Mouse (Mus musculus) c-Kit-positive CD71-negative TER-119-negative erythroid progenitor cells, embryonic 14.5 days (primary cell): Measurements from ENCODE around the gene Klrd1.
"Not testable (repeated sequence)": the region's sequence is repeated elsewhere in the genome, so short reads cannot be mapped to it uniquely, and the experiment has no call there.

Experiments used
- DNase-seq: peaks from one replicate; pipeline ENCODE4 v3.0.0-alpha.2; 2013; ENCODE audit warnings: low read depth

Klrd1 gene

DNA sequence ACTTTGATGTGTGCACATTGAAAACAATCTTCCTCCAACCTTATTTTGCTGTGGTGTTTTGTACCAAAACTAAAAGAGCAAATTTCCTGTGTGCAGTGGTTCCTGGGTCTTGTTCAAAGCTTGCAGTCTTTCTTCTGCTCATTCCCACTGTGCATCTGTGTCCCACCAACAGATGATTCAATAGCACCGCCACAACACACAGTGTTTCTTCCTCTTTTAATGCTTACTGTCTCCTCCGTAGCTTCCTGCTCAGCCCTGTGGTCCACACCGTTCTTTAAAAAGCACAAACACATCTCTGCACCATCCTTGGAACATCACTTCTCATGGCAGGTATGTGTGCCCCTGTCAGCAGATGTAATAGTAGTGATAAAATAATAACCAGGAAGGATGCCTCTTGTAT lies at the start of gene Klrd1:
Gene Klrd1, plus strand, starts transcription at position 275 of the 400 bp plus-strand sequence.
- no peak for DNase-seq

DNA sequence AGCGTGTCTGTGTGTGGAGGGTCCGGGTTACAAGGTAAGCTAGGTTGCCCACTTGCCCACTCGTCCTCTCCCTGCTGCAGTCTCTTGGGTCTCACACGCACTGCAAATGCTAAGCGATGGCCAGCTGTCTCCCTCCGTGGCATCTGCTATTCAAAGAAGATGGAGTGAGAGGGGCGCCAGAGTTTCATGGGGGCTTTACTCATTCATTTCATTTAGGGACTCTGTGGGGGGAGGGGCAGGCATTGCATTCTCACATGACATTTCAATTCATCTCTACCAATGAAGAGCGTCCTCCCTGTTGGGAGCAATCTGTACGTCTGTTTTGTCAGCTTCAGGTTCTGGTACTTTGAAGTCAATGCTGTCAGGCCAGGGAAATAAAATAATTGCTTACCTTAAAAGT lies 49.7 kb upstream of the Klrd1 start:
- no peak for DNase-seq

DNA sequence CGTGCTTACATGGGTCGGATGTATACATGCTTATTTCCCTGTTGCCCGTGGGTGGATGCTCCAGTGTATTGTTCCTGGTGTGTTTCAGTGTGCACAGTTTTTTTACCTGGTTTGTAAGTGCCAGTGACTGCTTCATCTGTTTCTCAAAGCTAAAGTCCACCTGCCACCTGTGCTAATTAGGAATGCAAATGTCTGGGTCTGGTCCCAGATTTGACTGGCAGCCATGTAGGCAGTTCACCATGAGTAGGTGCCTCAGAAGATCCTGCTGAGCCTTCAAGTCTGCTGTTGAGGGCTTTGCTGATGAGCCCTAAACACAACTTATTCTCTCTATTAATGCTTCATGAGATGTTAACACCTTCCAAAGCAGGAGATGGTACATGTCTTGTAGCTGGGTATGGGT lies 49.0 kb upstream of the Klrd1 start:
- DNase-seq: no peak

DNA sequence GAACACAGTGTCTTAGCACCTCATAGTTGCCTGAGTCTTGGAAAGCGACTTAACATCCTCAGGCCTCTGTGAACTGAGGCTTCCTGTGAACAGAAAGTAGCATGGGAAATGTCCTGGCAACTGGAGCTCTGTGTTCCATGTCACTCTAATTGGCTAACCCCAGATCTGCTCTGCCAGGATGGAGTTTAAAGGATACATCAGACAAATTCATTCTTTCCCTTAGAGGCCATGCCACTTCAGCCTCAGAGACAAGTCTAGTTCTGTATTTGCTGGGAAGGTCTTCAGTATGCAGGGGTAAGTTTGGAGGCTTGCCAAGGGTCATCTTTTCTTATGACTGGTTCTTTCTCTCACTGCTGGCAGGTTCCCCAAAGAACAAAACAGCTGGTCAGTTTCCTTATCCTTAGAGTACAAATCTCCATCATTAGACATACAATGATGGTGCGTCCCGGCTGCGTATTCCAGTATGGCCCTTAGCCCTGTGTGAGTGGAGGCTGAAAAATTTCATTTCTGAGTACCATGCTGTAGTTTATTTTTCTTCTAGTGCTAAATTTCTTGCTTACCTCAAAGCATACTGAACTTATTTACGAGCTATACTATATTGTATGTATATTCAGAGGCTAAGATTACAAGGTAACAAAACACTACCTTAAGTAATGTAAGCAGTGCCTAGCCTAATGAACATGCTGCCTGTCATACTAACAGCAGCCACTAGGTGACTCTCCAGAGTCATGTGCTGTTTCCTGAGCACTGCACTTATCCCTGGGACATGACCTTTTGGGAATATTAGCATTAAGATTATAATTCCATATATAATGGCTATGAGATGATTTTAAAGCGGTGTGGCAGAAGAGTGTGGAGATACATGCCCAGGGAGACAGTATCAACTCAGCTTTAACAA lies 47.6 kb upstream of the Klrd1 start:
- no peak for DNase-seq

DNA sequence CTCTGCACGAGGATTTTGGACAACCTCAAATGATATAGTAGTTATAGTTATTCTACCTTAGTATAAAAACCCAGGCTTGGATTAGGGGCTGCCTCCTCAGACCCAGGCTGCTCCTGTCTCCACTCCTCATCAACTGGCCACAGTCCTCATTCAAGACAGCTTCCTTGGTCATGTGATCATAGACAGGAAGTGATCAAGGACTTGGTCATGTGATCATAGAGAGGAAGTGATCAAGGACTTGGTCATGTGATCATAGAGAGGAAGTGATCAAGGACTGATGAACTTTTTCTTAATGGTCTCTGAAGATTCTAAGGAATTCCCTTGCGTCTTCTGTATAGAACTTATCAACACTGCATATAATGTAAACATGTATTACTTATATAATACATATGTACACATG lies 44.3 kb upstream of the Klrd1 start:
- no peak for DNase-seq

DNA sequence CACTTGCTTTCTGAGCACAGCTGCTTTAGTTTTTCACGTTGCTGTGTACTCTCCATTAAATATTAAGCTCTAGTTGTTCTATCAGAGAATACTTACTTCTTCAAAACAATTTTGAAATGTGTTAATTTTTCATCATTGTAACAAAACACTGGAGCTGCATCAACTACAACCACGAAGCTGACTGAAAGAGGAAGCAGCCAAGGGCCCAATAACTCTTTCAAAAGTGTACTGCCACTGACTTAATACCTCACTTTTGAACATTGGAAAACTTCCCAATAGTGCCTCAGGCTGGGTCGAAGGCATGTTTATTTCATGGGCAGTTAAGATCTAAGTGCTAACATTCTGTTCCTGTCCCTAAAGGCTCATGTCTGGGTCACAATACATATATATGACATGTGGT lies 43.6 kb upstream of the Klrd1 start:
- DNase-seq: no peak

DNA sequence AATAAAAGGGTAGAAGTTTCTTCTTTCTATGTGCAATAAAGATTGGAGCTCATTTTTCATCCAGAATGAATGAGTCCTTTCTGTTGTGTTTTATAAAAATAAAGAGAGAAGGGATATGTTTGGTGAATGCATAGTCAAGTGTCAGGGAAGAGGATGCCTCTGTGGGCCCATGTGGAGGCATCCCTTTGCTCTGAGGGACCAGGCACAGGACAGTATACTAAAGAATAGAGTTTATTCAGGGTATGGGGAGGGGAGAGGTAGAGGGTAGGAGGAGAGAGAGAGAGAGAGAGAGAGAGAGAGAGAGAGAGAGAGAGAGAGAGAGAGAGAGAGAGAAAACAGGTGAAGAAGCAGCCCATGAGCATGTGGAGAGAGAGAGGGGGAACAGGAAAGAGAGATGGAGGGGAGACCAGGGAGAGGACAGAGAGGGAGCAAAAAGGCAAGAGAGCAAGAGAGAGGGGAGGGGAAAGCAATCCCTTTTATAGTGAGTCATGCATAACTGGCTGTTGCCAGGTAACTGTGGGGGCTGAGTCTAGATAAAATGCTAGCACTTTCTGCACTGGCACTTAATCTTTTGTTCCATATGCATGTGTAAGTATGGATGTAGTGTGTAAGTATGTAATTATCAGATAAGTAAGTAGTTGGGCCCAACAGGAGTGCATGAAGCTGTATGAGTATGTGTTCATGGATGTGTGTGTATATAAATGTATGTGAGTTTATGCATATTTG lies 34.1 kb upstream of the Klrd1 start:
- DNase-seq: no peak

DNA sequence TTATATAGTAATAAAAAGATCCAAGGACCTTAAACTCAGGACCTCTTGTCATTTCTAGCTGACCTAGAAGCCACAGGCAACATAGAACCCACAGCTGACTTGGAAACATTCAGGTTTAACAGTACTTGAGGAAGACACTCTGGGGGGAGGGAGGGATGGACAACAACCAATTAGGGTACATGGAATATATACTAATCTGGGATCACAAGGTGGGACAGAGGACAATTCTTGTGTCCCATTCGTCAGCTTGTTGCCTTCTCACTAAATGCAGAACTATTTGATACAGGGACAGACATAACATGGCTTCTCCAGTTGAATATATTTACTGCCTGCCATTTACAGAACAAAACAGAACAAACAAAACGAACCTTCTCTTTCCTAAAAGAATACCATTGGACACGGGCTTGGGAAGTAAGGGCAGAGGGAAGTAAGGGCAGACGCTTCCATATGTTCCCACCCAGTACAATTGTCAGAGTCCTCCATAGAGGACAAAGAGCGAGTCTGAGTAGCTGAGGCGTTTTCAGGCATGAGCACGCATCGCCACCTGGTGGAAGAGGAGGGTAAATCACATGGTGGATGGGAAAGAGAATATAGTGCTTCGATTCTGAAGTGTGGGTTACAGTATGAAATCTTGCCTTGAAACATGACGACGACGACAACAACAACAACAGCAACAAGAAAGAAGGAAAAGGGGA lies 32.5 kb upstream of the Klrd1 start:
- peak; percentile 68 for DNase-seq

DNA sequence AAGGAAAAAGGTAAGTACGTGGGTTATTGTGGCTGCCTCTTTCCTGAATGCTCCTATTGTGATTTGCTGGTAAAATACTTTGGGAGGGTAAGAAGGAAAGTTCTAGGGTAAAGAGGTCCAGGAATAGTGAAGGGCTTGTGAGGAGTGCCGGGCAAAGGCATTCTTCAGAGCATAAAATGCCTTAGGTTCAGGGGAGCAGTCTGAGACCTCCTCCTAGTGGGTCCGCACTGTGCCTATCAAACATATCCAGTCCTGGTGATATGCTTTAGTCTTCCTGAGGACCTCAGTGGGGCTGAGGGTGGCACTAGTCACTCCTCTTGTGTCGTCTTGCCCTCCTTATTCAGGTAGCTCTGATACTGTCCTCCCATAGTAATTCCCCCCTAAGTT lies 31.9 kb upstream of the Klrd1 start:
- DNase-seq: no peak

DNA sequence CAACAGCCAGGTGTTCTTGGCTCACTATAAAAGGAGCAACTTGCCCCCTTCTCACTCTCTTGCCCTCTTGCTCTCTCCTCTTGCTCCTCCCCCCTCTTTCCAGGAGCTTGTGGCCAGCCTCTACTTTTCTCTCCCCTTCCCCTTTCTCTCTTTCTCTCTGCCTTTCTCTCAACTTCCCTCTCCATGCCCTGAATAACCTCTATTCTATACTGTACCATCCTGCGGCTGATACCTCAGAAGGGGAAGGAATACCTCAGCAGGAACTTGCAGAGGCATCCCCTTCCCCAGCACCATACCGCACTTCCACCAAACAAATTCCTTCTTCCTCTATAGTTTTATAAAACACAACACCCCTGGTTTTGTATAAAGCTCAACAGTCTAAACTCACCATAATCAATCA lies 26.3 kb upstream of the Klrd1 start:
- no peak for DNase-seq

DNA sequence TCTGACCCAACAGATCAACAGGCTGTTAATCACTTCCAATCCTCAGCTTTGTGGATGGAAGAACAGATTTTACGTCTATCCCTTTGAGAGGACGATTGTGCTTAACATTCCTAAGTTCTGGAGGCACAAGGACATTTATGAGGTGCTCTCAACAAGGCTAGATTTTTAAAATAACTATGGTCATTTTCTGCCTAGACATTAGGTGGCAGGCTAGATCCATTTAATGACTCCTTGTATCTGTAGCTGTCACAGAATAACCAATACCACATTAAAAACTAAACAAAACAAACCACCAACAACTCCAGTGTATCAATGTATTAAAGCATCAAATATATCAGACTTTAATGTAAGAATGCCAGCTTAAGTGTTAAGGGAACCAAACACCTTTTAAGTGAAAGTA lies 16.3 kb upstream of the Klrd1 start:
- no peak for DNase-seq

DNA sequence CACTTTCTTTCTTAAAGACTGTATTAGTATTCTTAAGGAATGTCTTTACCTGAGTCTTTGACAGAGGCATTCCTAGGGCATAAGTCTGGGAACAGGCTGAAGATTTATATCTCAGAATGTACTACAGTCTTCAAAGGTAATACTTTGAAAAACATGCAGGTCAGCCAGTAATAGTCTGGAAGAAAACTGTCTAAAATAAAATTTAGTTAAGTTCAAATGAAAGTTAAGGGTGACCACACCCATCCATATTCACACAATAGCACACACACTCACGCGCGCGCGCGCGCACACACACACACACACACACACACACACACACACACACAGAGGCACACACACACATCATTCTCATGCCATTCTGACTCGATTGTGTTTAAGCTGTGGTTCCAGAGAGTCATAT lies 14.0 kb upstream of the Klrd1 start, which contains the start of gene Klre1:
Gene Klre1, plus strand, starts transcription at position 301 of the 400 bp plus-strand sequence.
- no peak for DNase-seq

DNA sequence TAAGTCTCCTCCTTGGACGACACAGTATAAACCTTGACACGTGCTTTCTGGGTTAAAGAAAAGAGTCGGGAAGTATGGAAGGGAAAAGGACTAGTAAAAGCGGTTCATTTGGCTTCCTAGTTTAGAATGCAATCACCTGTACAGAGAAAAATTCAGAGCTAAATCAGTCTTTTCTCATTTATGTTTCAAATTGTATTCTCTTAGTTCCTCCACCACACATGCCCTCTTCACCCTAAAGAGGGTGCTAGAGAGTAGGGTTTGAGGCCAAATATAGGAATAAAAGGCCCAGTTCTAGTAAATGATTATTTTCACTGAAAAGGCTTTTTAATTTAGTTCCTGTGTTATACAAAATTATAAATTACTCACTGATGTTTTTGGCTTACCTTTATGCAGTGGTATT lies 10.3 kb upstream of the Klrd1 start:
- no peak for DNase-seq

DNA sequence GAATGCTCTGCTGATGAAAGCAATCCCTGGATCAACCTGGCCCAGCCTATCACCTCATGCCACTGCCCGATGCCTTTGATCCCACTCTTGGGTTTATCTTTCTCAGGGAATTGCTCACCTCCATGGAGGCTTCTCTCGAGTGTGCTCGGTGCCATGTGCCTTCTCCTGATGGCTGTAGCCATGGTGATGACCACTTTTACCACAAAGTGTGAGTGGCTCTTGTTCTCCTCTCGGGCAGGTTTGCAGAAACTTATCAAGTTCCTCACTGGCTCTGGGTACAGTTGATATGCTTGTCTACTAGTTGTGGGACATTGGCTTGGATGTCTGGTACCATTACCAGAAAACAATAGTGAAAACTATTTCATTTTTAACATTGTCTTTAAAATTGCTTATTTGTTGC lies 9.7 kb upstream of the Klrd1 start:
- DNase-seq: no peak

DNA sequence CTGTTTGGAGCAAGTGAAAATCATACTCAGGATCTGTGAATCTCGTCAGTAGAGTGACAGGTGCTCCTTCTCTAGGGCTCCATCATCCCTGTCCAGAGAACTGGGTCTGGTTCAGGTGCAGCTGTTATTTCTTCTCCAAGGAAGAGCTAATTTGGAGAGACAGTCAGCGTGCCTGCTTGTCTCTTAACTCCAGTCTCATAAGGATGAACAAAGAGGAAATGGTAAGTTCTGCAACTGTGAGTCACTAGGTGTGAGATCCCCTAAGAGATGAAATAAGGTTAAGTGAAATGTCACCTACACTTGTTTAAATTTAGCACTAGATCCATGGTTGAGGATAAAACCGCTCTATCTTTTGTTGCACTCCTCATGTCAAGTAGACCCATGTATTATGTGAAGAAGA lies 8.6 kb upstream of the Klrd1 start:
- DNase-seq: no peak

DNA sequence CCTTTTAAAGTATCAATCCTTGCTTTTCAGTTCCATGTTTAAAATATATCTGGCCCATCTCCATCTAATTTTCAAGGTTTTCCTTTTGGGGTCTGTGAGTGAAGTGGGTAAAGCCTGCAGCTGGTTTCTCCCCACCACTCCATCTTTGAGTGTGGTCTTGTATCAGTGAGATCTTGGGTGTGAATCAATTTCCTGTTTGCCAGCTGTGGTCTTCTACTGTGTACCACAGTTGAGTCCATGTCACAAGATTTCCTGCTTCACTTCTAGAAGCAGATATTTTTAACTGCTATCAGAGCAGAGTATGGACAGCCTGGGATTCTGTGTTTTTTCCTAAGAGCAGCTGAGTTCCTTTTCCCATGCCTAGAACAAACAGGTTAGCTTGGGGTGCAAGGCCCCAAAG lies 16.8 kb downstream of the Klrd1 start:
- DNase-seq: no peak

DNA sequence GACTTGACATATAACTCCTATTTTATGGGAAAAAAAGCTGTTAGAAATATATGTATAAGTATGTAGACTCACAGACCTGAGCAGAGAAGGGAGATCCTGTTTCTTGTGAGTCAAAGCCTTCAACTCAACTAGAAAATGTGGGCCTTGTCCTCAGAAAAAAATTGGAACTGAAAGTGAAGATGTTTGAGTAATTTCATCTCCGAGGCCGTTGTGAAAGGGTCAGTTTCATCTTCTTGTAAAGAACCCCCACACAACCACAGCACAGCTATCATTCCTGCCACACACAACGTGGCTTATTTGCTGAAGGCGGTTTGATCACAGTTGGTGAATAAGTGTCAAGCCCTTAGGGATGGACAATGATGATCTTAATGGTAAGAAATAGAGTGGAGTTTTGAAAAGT lies 32.2 kb downstream of the Klrd1 start, which contains the start of gene Klrk1:
Gene Klrk1, minus strand, starts transcription at position 130 of the 400 bp plus-strand sequence.
- no peak for DNase-seq

DNA sequence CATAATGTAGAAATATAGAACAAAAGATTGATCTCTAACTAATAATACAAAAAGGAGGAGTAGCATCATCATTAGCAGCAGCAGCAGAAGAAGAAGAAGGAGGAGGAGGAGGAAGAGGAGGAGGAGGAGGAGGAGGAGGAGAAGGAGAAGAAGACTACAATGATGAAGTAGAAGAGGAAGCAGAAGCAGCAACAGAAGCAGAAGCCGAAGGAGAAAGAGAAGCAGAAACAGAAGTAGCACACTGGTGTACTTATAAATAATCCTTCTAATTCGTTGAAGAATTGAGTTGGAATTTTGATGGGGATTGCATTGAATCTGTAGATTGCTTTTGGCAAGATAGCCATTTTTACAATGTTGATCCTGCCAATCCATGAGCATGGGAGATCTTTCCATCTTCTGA lies 39.5 kb downstream of the Klrd1 start:
- DNase-seq: not testable (repeated sequence)

DNA sequence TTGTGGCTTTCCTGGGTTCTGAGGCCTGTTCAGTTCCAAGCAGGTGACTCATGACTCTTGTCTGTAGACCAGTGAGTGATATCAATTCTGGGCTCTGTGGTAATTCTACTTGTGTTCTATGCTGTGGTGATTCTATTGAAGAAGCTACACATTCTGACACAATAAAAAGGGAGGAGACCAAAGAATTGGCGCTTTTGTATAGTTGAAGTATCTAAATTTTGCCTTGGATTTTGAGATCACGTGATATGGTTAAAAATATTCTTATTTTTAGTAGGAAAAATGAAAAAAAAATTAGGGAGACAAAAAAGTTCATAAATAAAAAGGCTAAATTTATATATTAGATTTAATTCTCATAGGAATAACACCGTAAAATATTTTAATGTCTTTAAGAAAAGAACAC lies 51.7 kb downstream of the Klrd1 start, which contains the start of gene Klrc3:
Gene Klrc3, minus strand, starts transcription at position 101 of the 400 bp plus-strand sequence.
- not testable (repeated sequence) for DNase-seq

DNA sequence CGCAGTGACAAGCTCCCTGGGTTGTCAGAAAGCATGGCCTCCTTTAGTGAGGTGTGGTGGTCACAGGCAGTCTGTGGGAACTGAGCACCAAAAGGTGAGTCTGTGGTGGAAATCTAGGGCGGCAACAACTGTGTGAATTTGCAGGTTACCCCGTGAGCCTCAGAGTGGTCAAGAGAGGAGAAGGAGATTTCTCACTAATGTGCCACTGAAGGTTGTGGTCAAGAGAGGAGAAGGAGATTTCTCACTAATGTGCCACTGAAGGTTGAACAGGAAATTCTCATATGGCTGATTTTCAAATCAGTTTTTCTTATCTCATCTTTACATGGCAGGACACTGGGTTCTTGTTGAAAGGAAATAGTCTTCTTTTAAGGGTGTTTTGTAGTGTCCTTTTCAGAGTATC lies 52.5 kb downstream of the Klrd1 start:
- not testable (repeated sequence) for DNase-seq
